Mouse (Mus musculus) liver, embryonic 11.5 days (tissue): ENCODE measurements around the gene Kng1. TPM values are rescaled to one million over a fixed set of nuclear protein-coding genes. Genes with fewer than 3 reads are reported as not detected.

Experiments used
- ATAC-seq: fragments of 200-750 bp; cut with Nextera tagmentation; replicated peaks from 2 replicates; pipeline ENCODE4 v1.8.0; 2017; ENCODE audit warnings: moderate number of reproducible peaks, mild to moderate bottlenecking, moderate TSS enrichment, moderate library complexity; ENCODE audit not compliant: low FRiP score
- DNase-seq: peaks from one replicate; pipeline ENCODE4 v3.0.0-alpha.2; 2017; ENCODE audit warnings: low spot score
- H3K27ac ChIP-seq: fragments of 300-500 bp; sonication (generic); 2 replicates; pipeline ENCODE4 v1.5.1; 2014; ENCODE audit warnings: mild to moderate bottlenecking, low read depth, low read length, control low read depth
- H3K27me3 ChIP-seq: fragments of 300-500 bp; sonication (generic); replicated peaks from 2 replicates; pipeline ENCODE4 v1.6.1; 2014; ENCODE audit warnings: low read length, mixed read lengths; ENCODE audit not compliant: control insufficient read depth, insufficient read depth
- H3K36me3 ChIP-seq: fragments of 300-500 bp; sonication (generic); 2 replicates; pipeline ENCODE4 v1.6.1; 2014; ENCODE audit warnings: mild to moderate bottlenecking, low read length, moderate library complexity, mixed read lengths; ENCODE audit not compliant: control insufficient read depth, insufficient read depth
- H3K4me1 ChIP-seq: fragments of 300-500 bp; sonication (generic); replicated peaks from 2 replicates; pipeline ENCODE4 v1.6.1; 2014; ENCODE audit warnings: low read length, mixed read lengths; ENCODE audit not compliant: control insufficient read depth, insufficient read depth
- H3K4me2 ChIP-seq: fragments of 300-500 bp; sonication (generic); 2 replicates; pipeline ENCODE4 v1.6.1; 2014; ENCODE audit warnings: mild to moderate bottlenecking, control low read depth, moderate library complexity
- H3K4me3 ChIP-seq: fragments of 300-500 bp; sonication (generic); 2 replicates; pipeline ENCODE4 v1.5.1; 2014; ENCODE audit warnings: low read depth, low read length, control low read depth
- H3K9ac ChIP-seq: fragments of 300-500 bp; sonication (generic); 2 replicates; pipeline ENCODE4 v1.6.1; 2014; ENCODE audit warnings: low read depth, low read length, control low read depth
- H3K9me3 ChIP-seq: fragments of 300-500 bp; sonication (generic); 2 replicates; pipeline ENCODE4 v1.6.1; 2016; ENCODE audit warnings: low read length, inconsistent platforms, mixed read lengths; ENCODE audit not compliant: control insufficient read depth
- WGBS: fragments of 180-500 bp; shearing (Covaris S2); extraction: QIAGEN DNeasy Blood & Tissue Kit; methylation state at CpG from one replicate; pipeline ENCODE4 v1.1.7; 2014; 5-methylcytosine and 5-hydroxymethylcytosine counted together
- polyA plus RNA-seq: library from polyadenylated mRNA; unstranded; fragments of >200 nt; fragmentation: Nextera tagmentation; extraction: Ambion mirVana; gene quantifications from 2 replicates; pipeline ENCODE4 v1.2.1, GENCODE M21; 2014

Kng1 gene
- polyA plus RNA-seq, 1 experiment from 2014 or later = 87.0 TPM

DNA sequence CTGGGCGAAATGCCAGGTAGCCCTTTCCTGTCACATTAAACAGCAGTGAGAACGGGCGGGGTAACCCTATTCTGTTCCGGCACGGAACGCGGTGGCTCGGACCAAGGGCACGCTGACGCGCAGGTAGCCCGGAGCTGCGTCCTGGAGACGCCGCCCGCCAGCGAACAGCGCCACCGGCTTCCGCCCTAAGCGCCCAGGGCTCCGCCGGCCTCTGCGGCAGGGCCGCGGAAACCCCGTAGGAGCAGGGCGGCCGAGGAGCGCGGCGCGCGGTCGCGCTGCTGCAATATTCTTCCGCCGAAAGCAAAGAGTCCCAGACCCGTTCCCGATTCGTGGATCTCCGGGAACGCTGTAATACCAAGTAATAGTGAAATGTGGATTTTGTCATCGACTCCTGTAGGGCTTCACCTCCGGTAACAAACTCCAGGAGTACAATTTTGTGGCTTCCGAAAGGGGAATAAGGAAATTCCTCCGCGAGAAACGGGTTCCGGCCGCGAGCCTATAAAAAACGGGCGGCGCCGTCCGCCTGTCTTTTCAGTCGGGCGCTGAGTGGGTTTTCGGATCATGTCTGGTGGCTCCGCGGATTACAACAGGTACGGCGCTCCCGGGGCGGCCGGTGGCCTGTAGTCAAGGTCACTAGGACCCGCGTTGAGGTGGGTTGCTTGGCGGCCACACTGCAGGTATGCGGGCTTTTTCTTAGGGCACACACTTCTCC is 49.7 kb downstream of the Kng1 start, which contains the start of gene Eif4a2:
Gene Eif4a2, plus strand, starts transcription at position 214 of the 712 bp plus-strand sequence.
- Histone ChIP-seq H3K27ac (peak within 1 kb of the TSS; percentile 99), H3K4me2 (peak within 1 kb of the TSS; percentile 68)
- WGBS = under 1% methylated on average over 71 of the region's 71 CpGs

GRCm38 (mm10) chr16:23107946-23108759 is 50.5 kb downstream of the Kng1 start:
- peak overlapping the region; percentile 68 for H3K4me2 ChIP-seq

More for the DNA sequence above, 49.7 kb downstream of the Kng1 start, which contains the start of gene Eif4a2:
- H3K36me3 ChIP-seq = peaks cover 19% of the 10 kb centered on the region
- H3K9ac ChIP-seq = peak within 1 kb of the TSS; percentile 100
- H3K4me1 ChIP-seq = no peaks in the 10 kb centered on the region; the same call in 1 of the 2 replicates
- no peaks in the 10 kb centered on the region for H3K27me3 ChIP-seq
- no peaks in the 10 kb centered on the region for H3K9me3 ChIP-seq
- DNase-seq = peak; percentile 90
- peak within 1 kb of the TSS; percentile 98 for H3K4me3 ChIP-seq
- peak; percentile 91 for ATAC-seq

DNA sequence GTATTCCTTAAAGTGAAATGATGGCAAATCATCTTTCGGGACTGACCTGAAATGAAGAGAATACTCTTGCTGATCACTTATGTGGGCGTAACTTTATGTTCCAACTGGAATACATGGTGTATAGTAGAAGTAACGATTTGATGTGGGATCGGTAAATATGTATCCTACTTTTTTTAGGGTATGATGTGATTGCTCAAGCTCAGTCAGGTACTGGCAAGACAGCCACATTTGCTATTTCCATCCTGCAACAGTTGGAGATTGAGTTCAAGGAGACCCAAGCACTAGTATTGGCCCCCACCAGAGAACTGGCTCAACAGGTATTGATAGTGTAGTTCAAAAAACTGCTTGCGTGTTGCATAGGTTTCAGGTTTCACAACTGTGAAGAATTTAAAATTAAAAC is 51.3 kb downstream of the Kng1 start:
- peaks cover 20% of the 10 kb centered on the region for H3K36me3 ChIP-seq
- ATAC-seq = no peak
- H3K9ac ChIP-seq = peak overlapping the region; percentile 100
- no peaks in the 10 kb centered on the region; the same call in 1 of the 2 replicates for H3K4me1 ChIP-seq
- no peaks in the 10 kb centered on the region for H3K9me3 ChIP-seq
- H3K4me3 ChIP-seq = peak overlapping the region; percentile 98
- no peak for DNase-seq
- peak overlapping the region; percentile 99 for H3K27ac ChIP-seq
- H3K4me2 ChIP-seq = peak overlapping the region; percentile 68
- 3% methylated on average over 5 of the region's 5 CpGs for WGBS
- H3K27me3 ChIP-seq = no peaks in the 10 kb centered on the region

More at GRCm38 (mm10) chr16:23107946-23108759, 50.5 kb downstream of the Kng1 start:
- H3K27me3 ChIP-seq = no peaks in the 10 kb centered on the region
- H3K4me3 ChIP-seq = peak overlapping the region; percentile 98
- ATAC-seq (peak; percentile 73), DNase-seq (peak; percentile 76)
- peaks cover 19% of the 10 kb centered on the region for H3K36me3 ChIP-seq
- no peaks in the 10 kb centered on the region for H3K9me3 ChIP-seq
- WGBS = under 1% methylated on average over 52 of the region's 52 CpGs
- no peaks in the 10 kb centered on the region; the same call in 1 of the 2 replicates for H3K4me1 ChIP-seq
- peak overlapping the region; percentile 99 for H3K27ac ChIP-seq
- H3K9ac ChIP-seq = peak overlapping the region; percentile 100

DNA sequence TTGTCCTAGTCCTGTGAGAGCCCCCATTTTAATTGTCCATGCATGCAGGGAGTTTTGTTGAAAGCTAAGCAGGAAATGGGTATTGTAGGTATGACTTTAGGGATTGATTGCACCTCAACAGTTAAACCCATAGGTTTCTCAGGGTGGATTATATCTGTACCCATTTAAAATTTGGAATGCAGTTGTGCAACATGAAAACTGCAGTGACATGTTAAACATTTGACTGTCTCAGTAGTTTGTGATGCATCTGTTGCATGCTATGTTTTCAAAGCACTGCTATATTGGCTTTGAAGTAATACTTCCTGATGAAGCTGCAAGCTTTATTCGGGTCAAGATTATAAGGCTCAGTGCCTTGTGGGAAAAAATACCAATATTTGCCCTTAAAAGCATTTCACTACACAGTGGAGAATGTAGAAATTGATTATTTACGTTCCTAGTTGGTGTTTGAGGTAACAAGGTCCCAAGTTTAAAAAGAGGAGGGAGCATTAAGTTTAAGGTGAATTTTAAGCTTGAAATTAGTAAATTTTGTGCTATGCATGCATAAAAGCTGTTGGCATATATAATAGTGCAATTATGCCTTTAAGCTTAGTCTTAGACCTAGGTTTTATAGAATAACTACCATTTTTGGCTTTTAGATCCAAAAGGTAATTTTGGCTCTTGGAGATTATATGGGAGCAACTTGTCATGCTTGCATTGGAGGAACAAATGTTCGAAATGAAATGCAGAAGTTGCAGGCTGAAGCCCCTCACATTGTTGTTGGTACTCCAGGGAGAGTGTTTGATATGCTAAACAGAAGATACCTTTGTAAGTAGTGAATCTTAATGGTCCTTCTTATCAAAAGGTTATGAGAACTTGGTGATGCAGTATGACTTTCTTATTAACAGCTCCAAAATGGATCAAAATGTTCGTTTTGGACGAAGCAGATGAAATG is 52.0 kb downstream of the Kng1 start:
- no peaks in the 10 kb centered on the region for H3K9me3 ChIP-seq
- peaks cover 27% of the 10 kb centered on the region for H3K36me3 ChIP-seq
- no peaks in the 10 kb centered on the region for H3K27me3 ChIP-seq
- 42% methylated on average over 5 of the region's 5 CpGs for WGBS
- peak overlapping the region; percentile 98 for H3K4me3 ChIP-seq
- peak overlapping the region; percentile 68 for H3K4me2 ChIP-seq
- H3K4me1 ChIP-seq = no peaks in the 10 kb centered on the region; the same call in 1 of the 2 replicates
- no peak for DNase-seq
- peak overlapping the region; percentile 99 for H3K27ac ChIP-seq
- ATAC-seq = no peak
- peak overlapping the region; percentile 100 for H3K9ac ChIP-seq

DNA sequence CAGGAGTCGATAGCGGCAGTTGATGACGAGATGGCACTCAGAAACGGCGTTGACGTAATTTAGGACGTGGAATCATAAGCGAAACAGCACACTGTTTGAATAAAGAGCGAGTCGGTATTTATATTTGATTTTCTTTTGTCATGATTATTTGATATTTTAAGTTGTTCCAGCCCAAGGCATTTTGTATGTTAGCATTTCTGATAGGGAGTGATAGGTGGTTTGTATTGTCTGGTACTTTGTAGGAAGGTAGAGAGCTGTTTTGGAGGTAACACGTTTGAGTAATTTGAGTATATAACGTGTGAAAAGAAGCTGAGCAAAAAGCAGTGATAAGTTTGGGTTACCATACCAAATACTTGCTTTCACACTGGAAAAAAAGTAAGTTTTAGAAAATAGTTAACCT is 54.7 kb downstream of the Kng1 start:
- 82% methylated on average over 12 of the region's 12 CpGs for WGBS
- Histone ChIP-seq H3K9me3 (no peaks in the 10 kb centered on the region), H3K4me2 (no peak overlapping the region), H3K4me3 (no peak overlapping the region), H3K9ac (no peak overlapping the region), H3K4me1 (no peaks in the 10 kb centered on the region), H3K36me3 (peaks cover 33% of the 10 kb centered on the region), H3K27me3 (no peaks in the 10 kb centered on the region), H3K27ac (no peak overlapping the region)
- ATAC-seq = no peak
- no peak for DNase-seq

DNA sequence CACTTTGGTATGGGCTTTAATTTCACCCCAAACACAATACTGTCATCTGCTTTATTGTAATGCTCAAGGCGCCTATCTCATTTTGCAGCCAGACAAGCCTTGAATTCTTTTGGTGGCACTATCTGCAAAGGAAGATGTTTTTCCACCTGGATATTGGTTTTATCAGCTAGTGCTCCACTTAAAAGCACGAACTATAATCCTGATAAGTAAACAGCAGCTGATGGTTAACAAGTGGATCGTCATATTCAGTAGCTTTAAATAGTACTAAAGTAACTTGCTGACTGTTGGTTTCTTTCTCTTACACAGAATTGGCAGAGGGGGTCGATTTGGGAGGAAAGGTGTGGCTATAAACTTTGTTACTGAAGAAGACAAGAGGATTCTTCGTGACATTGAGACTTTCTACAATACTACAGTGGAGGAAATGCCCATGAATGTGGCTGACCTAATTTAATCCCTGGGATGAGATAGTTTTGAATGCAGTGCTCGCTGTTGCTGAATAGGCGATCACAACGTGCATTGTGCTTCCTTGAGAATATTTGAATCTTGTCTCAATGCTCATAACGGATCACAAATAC is 55.3 kb downstream of the Kng1 start:
- WGBS = 44% methylated on average over 9 of the region's 9 CpGs

DNA sequence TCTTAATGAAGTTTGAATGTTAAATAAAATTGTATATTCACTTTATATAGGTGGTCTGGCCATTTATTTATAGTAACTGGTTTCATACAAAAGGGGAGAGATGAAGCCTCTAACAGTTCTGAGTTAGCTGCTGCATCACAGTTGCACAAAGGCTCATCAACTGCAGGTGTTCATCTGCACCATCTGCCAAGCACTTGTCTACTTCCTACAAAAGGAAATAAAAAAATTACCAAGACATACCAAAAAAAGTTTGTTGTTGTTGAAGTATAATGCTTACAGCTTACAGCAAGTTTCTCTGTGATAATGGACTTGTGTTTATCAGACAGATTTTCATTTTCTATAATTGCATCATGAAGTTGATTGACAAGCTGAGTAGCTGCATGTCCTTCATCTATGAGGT is 56.2 kb downstream of the Kng1 start:
- Histone ChIP-seq H3K27ac (0 out of 2 replicates have a peak overlapping the region, but pooled peaks have one; percentile 6), H3K4me1 (no peaks in the 10 kb centered on the region), H3K9ac (no peak overlapping the region), H3K9me3 (no peaks in the 10 kb centered on the region), H3K27me3 (no peaks in the 10 kb centered on the region), H3K4me3 (no peak overlapping the region), H3K36me3 (peaks cover 31% of the 10 kb centered on the region), H3K4me2 (no peak overlapping the region)
- DNase-seq = no peak
- peak; percentile 38 for ATAC-seq

More for the DNA sequence above, 55.3 kb downstream of the Kng1 start:
- Histone ChIP-seq H3K9ac (no peak overlapping the region), H3K27me3 (no peaks in the 10 kb centered on the region), H3K4me3 (no peak overlapping the region), H3K4me2 (no peak overlapping the region), H3K4me1 (no peaks in the 10 kb centered on the region), H3K36me3 (peaks cover 33% of the 10 kb centered on the region), H3K27ac (no peak overlapping the region), H3K9me3 (no peaks in the 10 kb centered on the region)
- ATAC-seq (no peak), DNase-seq (no peak)
